Mouse (Mus musculus) testis, postnatal 14 days (tissue): ENCODE data around the gene Gm7903.
"Not testable (repeated sequence)": the region's sequence is repeated elsewhere in the genome, so short reads cannot be mapped to it uniquely, and the experiment has no call there.

Experiments used
- DNase-seq: peaks from one replicate; pipeline ENCODE4 v3.0.0; 2021; ENCODE audit warnings: low spot score

The Gm7903 gene

DNA sequence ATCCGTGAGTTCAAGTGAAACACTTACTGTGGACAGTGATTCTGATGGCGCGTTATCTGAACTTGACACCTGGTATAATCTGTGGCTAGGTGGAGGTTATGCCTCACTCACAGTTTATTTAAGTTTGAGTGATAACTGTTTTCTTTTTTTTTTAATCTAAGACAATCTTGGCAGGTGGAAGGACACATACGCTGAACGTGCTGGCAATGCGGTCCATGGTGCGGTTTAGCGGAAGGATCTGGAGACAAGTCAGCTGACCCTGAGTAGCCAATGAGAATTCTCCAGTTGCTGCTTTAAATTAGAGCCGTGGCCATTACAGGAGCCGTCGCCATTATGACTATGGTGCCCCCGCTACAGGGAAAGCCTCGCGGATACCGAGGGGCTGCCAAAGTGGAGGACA is at the start of gene Gm7903:
Gene Gm7903 (plus strand): TSS at position 301 of the 400 bp plus-strand sequence.
- DNase-seq, result not testable (repeated sequence)

- not testable (repeated sequence) for DNase-seq
These were observed 30.1 kb upstream of the Gm7903 start for GRCm38 (mm10) chrX:135403578-135403977.

DNA sequence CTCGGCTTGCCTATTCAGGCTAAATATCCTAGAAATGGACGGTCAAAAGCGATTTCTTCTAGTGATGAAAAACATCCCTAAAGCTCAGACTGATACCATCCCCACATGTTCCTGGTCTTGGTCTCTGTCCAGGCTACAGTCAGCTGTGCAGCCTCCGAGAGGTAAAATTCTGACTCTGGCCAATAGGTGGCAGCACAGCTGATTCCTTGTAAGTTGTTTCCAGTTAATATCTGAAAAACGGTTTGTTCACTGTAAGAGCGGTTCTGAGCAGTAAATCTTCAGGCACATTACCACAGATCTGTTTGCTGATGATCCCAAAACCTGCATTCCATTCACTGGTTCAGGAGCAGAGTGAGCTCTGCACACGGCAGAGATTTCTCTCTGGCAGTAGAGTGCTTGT is 12.4 kb upstream of the Gm7903 start:
- not testable (repeated sequence) for DNase-seq

- DNase-seq, result not testable (repeated sequence)
These were observed 11.8 kb upstream of the Gm7903 start for GRCm38 (mm10) chrX:135421824-135422223.

- not testable (repeated sequence) for DNase-seq
These were observed 11.2 kb upstream of the Gm7903 start for GRCm38 (mm10) chrX:135422473-135422872.

GRCm38 (mm10) chrX:135464160-135464559 is 30.5 kb downstream of the Gm7903 start:
- DNase-seq, result not testable (repeated sequence)

DNA sequence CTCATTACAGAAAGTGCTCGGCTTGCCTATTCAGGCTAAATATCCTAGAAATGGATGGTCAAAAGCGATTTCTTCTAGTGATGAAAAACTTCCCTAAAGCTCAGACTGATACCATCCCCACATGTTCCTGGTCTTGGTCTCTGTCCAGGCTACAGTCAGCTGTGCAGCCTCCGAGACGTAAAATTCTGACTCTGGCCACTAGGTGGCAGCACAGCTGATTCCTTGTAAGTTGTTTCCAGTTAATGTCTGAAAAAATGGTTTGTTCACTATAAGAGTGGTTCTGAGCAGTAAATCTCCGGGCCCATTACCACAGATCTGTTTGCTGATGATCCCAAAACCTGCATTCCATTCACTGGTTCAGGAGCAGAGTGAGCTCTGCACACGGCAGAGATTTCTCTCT is 48.3 kb downstream of the Gm7903 start:
- DNase-seq, result not testable (repeated sequence)

DNA sequence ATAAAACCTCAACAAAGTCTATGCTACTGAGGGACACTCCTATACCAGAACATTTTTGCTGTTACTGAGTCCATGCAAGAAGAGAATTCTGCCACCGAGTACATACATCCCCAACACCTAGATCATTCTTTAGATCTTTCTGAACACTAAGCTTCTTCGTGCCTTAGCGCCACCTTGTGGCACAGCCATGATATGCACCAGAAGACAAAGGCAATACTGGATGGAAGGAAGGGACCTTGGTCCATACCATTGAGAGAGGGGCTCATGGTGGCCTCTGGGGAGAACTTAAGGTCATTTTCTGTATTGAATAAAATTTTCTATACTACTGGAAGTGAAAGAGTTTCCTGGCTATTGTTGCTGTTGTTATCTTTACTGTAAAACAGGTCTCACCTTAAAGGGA is 49.5 kb downstream of the Gm7903 start:
- not testable (repeated sequence) for DNase-seq
